Mouse (Mus musculus): ENCODE data around the gene Sppl2b. TPM values are rescaled to one million over a fixed set of nuclear protein-coding genes. Genes with fewer than 3 reads are reported as not detected.
"Not testable (repeated sequence)": the region's sequence is repeated elsewhere in the genome, so short reads cannot be mapped to it uniquely, and the experiment has no call there.

The Sppl2b gene
- polyA plus RNA-seq, 1 experiment from 2014 or later: 27.6 TPM

DNA sequence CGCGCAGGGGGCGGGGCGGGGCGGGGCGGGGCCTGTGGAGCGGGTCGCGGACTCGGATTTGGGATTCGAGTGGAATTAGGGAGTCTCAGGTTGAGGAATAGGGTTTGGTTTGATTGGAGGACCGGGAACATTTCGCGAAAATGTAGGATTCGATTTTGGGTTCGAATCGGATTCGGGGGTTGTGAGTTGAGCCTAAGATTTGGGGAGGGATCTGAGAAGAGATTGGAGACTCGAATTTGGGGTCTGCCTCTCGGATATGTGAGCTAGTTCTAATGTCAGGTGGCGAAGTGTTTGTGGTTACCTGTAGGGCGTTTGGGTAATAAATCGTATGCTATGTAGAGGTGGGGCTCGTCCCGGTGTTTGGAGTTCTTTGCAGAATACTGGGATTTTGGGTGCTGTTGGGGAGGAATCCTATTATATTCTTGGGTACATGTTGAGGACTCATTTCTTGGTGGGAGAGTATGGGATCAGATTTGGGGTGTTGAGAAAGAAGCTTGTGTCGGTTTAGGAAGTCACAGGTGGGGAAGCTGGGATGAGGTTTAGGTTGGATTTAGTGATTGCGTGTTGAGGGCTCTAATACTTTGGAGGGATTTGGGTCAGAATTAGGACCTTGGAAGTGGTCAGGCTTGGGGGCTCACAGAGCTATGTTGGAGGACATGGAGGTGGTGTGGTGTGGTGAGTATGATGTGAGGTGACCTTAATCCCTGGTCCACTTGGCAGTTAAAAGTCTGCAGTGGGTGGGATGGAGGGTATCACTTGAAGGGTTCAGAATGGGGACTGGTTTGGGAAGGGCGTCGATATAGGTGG, 27.8 kb upstream of the Sppl2b start:
- peaks cover 50% of the 10 kb centered on the region for H3K4me1 ChIP-seq (ENCODE audit: insufficient read depth)
- DNase-seq (no peak), ATAC-seq (no peak)
- peak overlapping the region; percentile 87 for H3K9ac ChIP-seq (replicated peaks)
- H3K4me2 ChIP-seq (ENCODE audit: low read depth, low read length): peak overlapping the region; percentile 96
- no peaks in the 10 kb centered on the region for H3K9me3 ChIP-seq (ENCODE audit: low read length)
- 6% methylated on average over 29 of the region's 29 CpGs for WGBS (ENCODE audit: insufficient replicate concordance)
- H3K4me3 ChIP-seq (ENCODE audit: low read depth, low read length): peak overlapping the region; percentile 79
- H3K36me3 ChIP-seq (replicated peaks; ENCODE audit: insufficient read depth, low read length): peaks cover 22% of the 10 kb centered on the region
- H3K27ac ChIP-seq (ENCODE audit: low read depth): peak overlapping the region; percentile 96
- TF ChIP-seq EP300 (IDR thresholded peaks at IDR 0.05; ENCODE audit: low read depth): no peak
- no peak for TF ChIP-seq CTCF (IDR thresholded peaks at IDR 0.05; ENCODE audit: low read depth)
- H3K27me3 ChIP-seq (ENCODE audit: insufficient read depth, low read length): no peaks in the 10 kb centered on the region

DNA sequence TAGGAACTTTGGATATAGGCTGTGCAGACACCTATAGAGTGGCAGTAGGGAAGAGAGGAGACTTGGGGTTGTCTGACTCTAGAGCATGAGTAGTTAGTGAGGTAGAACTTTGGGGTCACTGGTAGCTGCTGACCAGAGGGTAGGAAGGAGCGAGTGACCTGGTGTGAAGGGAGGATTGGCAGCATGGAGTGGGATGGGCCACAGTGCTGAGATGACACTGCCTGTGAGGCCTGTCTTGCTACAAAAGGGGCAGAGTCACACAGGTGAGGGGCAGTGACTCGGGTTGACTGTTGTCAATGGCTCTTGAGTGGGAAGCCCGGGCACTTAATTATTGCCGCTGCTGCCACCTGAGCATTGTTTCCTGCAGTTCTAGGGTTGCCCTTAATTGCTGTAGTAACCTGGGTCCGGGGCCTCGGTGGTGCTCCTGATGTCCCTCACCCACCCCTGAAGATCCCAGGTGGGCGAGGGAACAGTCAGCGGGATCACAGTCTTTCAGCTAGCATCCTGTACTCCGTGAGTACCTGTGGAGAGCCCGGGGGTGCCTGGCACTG, 27.1 kb upstream of the Sppl2b start:
- Histone ChIP-seq H3K9ac (replicated peaks) (peak overlapping the region; percentile 87), H3K36me3 (replicated peaks; ENCODE audit: insufficient read depth, low read length) (peaks cover 22% of the 10 kb centered on the region), H3K9me3 (ENCODE audit: low read length) (no peaks in the 10 kb centered on the region), H3K4me2 (ENCODE audit: low read depth, low read length) (peak overlapping the region; percentile 96), H3K27me3 (ENCODE audit: insufficient read depth, low read length) (no peaks in the 10 kb centered on the region), H3K27ac (ENCODE audit: low read depth) (0 out of 2 replicates have a peak overlapping the region, but pooled peaks have one; percentile 34), H3K4me1 (ENCODE audit: insufficient read depth) (peaks cover 47% of the 10 kb centered on the region), H3K4me3 (ENCODE audit: low read depth, low read length) (peak overlapping the region; percentile 79)
- ATAC-seq (no peak), DNase-seq (no peak)
- TF ChIP-seq EP300 (IDR thresholded peaks at IDR 0.05; ENCODE audit: low read depth) (no peak), CTCF (IDR thresholded peaks at IDR 0.05; ENCODE audit: low read depth) (no peak)
- WGBS (ENCODE audit: insufficient replicate concordance): 74% methylated on average over 10 of the region's 10 CpGs

DNA sequence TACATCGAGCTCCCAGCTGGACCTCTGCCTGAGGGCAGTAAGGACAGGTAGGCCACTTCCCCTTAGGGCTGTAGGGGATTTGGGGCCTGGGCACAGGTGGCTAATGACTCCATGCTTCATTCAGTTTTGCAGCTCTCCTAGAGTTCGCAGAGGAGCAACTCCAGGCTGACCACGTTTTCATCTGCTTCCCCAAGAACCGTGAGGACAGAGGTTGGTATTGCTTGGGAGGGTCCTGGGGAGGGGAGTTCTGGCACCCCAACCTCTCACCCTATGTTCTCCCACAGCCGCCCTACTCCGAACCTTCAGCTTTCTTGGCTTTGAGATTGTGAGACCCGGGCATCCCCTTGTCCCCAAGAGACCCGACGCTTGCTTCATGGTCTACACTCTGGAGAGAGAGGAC, 26.5 kb upstream of the Sppl2b start:
- Histone ChIP-seq H3K4me3 (ENCODE audit: low read depth, low read length) (peak overlapping the region; percentile 79), H3K4me1 (ENCODE audit: insufficient read depth) (peaks cover 45% of the 10 kb centered on the region), H3K36me3 (replicated peaks; ENCODE audit: insufficient read depth, low read length) (peaks cover 22% of the 10 kb centered on the region), H3K4me2 (ENCODE audit: low read depth, low read length) (peak overlapping the region; percentile 96; the same call in 1 of the 2 replicates)
- H3K9ac ChIP-seq (replicated peaks); ATAC-seq; H3K9me3 ChIP-seq (ENCODE audit: low read length); H3K27ac ChIP-seq (ENCODE audit: low read depth); DNase-seq; H3K27me3 ChIP-seq (ENCODE audit: insufficient read depth, low read length): not testable (repeated sequence)
- WGBS (ENCODE audit: insufficient replicate concordance): 82% methylated on average over 7 of the region's 9 CpGs

GRCm38 (mm10) chr10:80829359-80830278, 25.5 kb upstream of the Sppl2b start:
- Histone ChIP-seq H3K9ac (replicated peaks) (no peak overlapping the region), H3K27ac (ENCODE audit: low read depth) (peak overlapping the region; percentile 67; the same call in 1 of the 2 replicates), H3K27me3 (ENCODE audit: insufficient read depth, low read length) (peaks cover 5% of the 10 kb centered on the region), H3K9me3 (ENCODE audit: low read length) (no peaks in the 10 kb centered on the region), H3K4me1 (ENCODE audit: insufficient read depth) (peaks cover 36% of the 10 kb centered on the region), H3K4me2 (ENCODE audit: low read depth, low read length) (0 out of 2 replicates have a peak overlapping the region, but pooled peaks have one; percentile 10), H3K4me3 (ENCODE audit: low read depth, low read length) (no peak overlapping the region), H3K36me3 (replicated peaks; ENCODE audit: insufficient read depth, low read length) (peaks cover 22% of the 10 kb centered on the region)
- ATAC-seq (no peak), DNase-seq (no peak)
- WGBS (ENCODE audit: insufficient replicate concordance): 48% methylated on average over 1 of the region's 1 CpGs
- TF ChIP-seq EP300 (IDR thresholded peaks at IDR 0.05; ENCODE audit: low read depth) (no peak), CTCF (IDR thresholded peaks at IDR 0.05; ENCODE audit: low read depth) (no peak)

GRCm38 (mm10) chr10:80831136-80831535, 23.9 kb upstream of the Sppl2b start:
- Histone ChIP-seq H3K4me2 (ENCODE audit: low read depth, low read length) (no peak overlapping the region), H3K27me3 (ENCODE audit: insufficient read depth, low read length) (peaks cover 19% of the 10 kb centered on the region), H3K4me1 (ENCODE audit: insufficient read depth) (peaks cover 25% of the 10 kb centered on the region), H3K4me3 (ENCODE audit: low read depth, low read length) (no peak overlapping the region), H3K9me3 (ENCODE audit: low read length) (no peaks in the 10 kb centered on the region), H3K27ac (ENCODE audit: low read depth) (peak overlapping the region; percentile 67), H3K36me3 (replicated peaks; ENCODE audit: insufficient read depth, low read length) (peaks cover 22% of the 10 kb centered on the region), H3K9ac (replicated peaks) (no peak overlapping the region)
- WGBS (ENCODE audit: insufficient replicate concordance): 5% methylated on average over 9 of the region's 9 CpGs
- TF ChIP-seq CTCF (IDR thresholded peaks at IDR 0.05; ENCODE audit: low read depth) (no peak), EP300 (IDR thresholded peaks at IDR 0.05; ENCODE audit: low read depth) (no peak)
- DNase-seq: peak; percentile 78
- ATAC-seq: peak; percentile 6

DNA sequence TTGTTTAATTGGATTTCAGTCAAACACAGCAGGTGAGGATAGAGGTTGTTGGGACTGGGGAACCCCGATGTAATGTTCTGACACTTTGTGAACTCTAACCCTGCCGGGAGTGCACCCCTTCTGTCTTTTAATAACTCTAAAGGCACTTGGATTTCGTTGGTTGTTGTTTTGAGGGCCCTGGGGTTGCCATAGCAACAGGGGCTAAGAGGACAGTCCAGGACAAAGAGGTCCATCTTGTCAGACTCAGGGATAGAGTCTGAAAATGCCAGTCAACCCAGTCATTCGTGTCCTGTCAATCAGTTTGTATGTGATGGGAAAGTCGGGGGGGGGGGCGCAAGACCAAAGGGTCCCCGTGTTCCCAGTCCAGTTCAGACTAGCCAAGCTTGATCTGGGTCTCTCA, 22.3 kb upstream of the Sppl2b start:
- ATAC-seq (no peak), DNase-seq (no peak)
- 68% methylated on average over 7 of the region's 7 CpGs for WGBS (ENCODE audit: insufficient replicate concordance)
- Histone ChIP-seq H3K27me3 (ENCODE audit: insufficient read depth, low read length) (peaks cover 25% of the 10 kb centered on the region), H3K4me1 (ENCODE audit: insufficient read depth) (peaks cover 22% of the 10 kb centered on the region), H3K9me3 (ENCODE audit: low read length) (no peaks in the 10 kb centered on the region), H3K9ac (replicated peaks) (no peak overlapping the region), H3K4me3 (ENCODE audit: low read depth, low read length) (no peak overlapping the region), H3K4me2 (ENCODE audit: low read depth, low read length) (no peak overlapping the region), H3K27ac (ENCODE audit: low read depth) (no peak overlapping the region), H3K36me3 (replicated peaks; ENCODE audit: insufficient read depth, low read length) (peaks cover 22% of the 10 kb centered on the region)
- TF ChIP-seq EP300 (IDR thresholded peaks at IDR 0.05; ENCODE audit: low read depth): no peak
- TF ChIP-seq CTCF (IDR thresholded peaks at IDR 0.05; ENCODE audit: low read depth): no peak

Data from liver, postnatal 0 days (tissue).